ENCODE assay signal across 1 mouse cellular context in the genomic region with DNA sequence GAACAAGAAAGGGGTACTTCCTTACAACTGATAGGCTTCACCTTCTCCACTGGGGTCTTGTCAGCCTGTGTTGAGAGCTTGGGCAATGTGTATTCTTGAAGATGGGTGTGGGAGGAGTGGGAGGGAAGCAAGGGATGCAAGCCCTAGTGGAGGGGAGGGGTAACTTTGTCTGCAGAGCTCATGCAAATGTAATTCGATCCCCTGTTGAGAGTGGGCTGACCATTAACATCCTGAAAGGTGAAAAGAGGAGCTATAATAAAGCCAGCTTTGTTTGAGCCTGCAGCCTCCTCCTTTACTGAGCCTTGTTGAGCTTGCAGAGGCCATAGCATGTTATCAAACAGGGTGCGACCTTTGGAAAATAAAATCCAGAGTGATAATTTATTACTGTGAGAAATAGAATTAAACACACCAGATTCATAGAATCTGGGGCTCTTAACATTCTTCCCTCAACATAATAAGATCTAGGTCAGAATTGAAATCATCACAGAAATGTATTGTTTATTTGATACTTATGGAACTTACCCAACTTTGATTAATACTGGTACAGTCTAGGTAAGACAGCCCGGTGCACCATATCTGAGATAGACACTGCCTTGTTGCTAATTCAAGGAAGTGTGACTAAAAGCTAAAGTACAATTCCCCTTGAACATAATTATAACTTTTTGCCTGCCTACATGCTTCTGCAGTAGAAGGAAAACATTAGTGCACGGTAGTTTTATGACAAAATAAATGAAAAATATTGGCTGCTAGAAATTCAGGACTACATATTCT. TPM values are rescaled to one million over a fixed set of nuclear protein-coding genes. Genes with fewer than 3 reads are reported as not detected.
"Had no signal": no experiment of that assay in that cellular context is flagged by ENCODE, and none has a peak within 500 bp of the region (broad histone marks: within the 10 kb centered on the region; RNA-seq: fewer than 3 reads in every experiment).

No protein-coding gene starts in this region.

RNA-seq across cellular contexts. Expression of gene Armcx1, which starts 45.9 kb away (rescaled TPM):
- total RNA-seq: monocyte, adult 5-6 weeks had no signal
